Mouse (Mus musculus) heart, postnatal 36 days (tissue): ENCODE results near the gene Cep63. TPM values are rescaled to one million over a fixed set of nuclear protein-coding genes. Genes with fewer than 3 reads are reported as not detected.
A peak's percentile ranks its signal among the peaks of the same experiment; 100 is the strongest.

ENCODE experiments used
- DNase-seq, 2 experiments: peaks; one replicate each; pipeline ENCODE4 v3.0.0; 2021 to 2022
- intact Hi-C: fragments of 180-260 bp; cut with DNase I; formaldehyde crosslinking; loops from one replicate; pipeline ENCODE4 v1.15.1; 2025
- total RNA-seq, 2 experiments: library from RNA; stranded (reverse); gene quantifications; 2 replicates each; pipeline ENCODE4 v1.2.3; 2021

The Cep63 gene
- total RNA-seq, 2 experiments from 2014 or later: 53.0 to 53.1 TPM

DNA sequence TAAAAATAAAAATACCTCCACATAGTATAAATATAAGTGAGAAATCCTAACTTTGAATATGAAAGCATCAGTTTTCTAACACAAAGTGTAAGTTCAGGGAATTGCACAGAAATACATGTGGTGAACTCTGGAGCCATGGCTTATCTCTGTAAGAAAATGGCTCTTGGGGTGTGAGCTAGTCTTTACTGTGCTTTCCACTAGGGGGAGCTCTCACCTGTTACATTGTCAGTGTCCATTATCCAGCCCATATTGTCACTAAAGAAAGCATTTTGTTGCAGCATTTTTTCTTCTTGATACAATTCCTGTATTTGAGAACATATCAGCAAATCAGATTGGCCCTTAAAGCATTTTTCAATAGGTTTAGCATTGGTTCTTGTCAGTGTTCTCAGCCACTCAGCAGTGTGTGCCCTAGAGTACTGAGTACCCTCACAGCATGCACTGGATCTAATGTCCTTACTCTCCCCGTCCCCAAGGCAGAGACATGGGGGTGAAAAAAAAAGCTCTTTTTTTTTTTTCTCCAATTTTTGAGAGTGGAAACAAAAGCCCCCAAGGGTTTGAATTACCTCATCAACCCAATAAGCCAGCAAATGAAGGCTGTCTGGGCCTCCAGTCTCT lies 6.7 kb upstream of the Cep63 start:
- peak; percentile 46 to 59 for DNase-seq
- intact Hi-C loops: no loop called here

DNA sequence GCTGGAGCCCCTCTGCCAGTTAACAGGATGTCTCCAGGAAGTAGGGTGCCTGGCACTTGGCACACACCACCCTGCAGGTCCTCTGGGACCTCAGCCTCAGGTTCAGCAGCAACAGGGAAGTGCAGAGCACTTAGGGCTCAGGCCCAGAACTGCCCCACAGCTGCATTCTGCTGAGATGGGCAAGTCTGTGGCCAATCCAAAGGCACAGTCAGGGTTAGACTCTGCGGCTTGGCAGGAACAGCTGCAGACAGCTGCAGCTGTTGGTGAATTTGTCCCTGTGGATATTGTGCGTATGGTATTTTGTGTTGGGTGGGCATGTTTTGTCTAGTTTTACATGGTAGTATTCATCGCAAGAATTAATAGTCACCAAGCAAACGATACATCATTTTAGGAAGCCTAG lies 5.8 kb upstream of the Cep63 start:
- DNase-seq: no peak
- intact Hi-C loops: no loop called here

DNA sequence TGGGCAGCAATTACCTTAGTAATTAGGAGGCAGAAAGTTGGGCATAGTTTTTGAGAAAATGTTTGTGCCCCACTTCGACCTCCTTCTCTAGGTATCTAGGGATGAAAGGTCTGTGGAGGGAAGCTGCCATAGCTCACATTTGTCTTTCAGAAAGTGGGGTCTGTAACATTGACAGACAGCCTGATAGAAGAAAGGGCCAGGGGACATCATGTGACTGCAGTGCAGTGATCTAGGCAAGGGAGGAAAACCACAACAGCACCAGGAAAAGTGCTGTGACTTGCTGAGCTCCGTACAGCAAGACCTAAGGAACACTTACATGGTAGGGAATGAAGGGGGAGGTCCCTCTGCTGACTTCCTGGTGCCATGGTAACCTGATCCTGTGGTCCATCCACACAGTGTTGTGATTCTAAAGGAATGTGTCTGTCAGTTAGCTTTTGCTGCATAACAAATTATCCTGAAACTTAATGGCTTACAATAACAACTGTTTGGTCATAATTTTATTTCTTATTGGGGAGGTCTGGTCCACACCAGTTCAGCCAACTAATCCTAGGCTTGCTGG lies 5.3 kb upstream of the Cep63 start:
- intact Hi-C loops: no loop called here
- DNase-seq: no peak

GRCm38 (mm10) chr9:102629052-102629451 lies 2.7 kb upstream of the Cep63 start:
- intact Hi-C loops: loop anchor here (10.0 kb wide), 1 partner anchor 676 kb away; the partner anchor contains the start of genes 1300017J02Rik and Topbp1
- DNase-seq: no peak

- no peak for DNase-seq
- intact Hi-C loops: loop anchor here (2.0 to 10.0 kb wide), 2 partner anchors 207 to 677 kb away; partner anchors contain the start of genes 1300017J02Rik, Ryk and Topbp1
Observed at GRCm38 (mm10) chr9:102627442-102627841, 1.1 kb upstream of the Cep63 start.

- no peak for DNase-seq
- intact Hi-C loops: loop anchor here (2.0 to 10.0 kb wide), 2 partner anchors 208 to 678 kb away; partner anchors contain the start of genes 1300017J02Rik, Ryk and Topbp1
Observed at GRCm38 (mm10) chr9:102626839-102627225, 498 bp upstream of the Cep63 start.

GRCm38 (mm10) chr9:102625401-102625982 lies 842 bp downstream of the Cep63 start:
- intact Hi-C loops: loop anchor here (10.0 kb wide), 1 partner anchor 679 kb away; the partner anchor contains the start of genes 1300017J02Rik and Topbp1
- no peak for DNase-seq

DNA sequence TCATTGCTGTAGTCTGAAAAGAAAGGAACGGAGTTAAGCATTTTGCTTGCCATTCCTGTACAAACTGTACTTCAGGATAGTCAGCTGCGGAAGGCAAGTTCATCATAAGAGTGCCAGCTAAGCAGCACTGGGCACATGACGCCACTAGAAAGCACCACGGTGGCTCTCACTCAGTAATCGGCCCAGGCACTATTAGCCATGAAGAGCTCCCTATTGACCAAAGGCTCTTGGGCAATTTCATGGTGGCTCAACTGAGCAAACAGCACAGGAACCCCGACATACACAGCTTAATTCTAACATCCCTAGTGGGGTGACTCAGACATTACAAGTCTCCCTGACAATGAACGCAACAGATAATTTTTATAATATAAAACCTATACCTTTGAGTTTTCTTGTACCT lies 2.8 kb downstream of the Cep63 start:
- intact Hi-C loops: loop anchor here (10.0 kb wide), 1 partner anchor 681 kb away; the partner anchor contains the start of genes 1300017J02Rik and Topbp1
- no peak for DNase-seq

DNA sequence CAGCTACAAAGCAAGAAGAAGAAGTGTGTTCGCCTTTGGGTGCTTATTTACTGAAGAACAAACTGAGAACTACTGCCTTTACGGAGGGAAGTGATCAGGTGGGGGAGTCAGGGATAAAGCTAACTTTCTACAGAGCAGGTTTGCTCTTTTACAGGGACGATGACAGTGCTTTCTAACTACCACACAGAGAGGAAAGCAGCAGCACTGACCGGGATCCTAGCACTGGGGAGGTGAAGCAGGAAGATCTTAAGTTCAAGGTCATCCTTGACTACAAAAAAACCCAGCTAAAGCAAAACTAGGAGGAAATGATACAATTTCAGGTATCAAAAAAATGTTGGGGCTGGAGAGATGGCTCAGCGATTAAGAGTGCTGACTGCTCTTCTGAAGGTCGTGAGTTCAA lies 3.5 kb downstream of the Cep63 start:
- intact Hi-C loops: loop anchor here (10.0 kb wide), 1 partner anchor 682 kb away; the partner anchor contains the start of genes 1300017J02Rik and Topbp1
- no peak for DNase-seq

GRCm38 (mm10) chr9:102622192-102622857 lies 4.0 kb downstream of the Cep63 start:
- intact Hi-C loops: loop anchor here (10.0 kb wide), 1 partner anchor 682 kb away; the partner anchor contains the start of genes 1300017J02Rik and Topbp1
- DNase-seq: no peak

DNA sequence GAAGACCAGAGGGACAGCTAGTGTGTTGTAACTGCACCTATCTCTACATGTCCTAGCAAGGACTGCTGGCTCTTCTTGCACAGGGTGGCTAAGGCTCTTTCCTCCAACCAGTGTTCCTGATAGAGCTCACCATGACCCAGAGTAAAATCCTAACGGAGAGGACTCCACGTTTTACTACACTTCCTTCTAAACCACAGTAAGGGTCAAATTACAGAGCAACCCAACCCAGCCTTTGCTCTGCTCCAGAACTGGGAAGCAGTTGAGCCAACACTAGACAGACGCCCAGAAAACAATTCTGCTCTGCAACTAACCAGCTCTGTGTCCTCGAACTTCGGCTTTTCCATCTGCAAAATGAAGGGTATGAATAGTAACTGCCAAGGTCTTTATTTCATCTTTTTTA lies 4.9 kb downstream of the Cep63 start:
- intact Hi-C loops: loop anchor here (10.0 kb wide), 1 partner anchor 683 kb away; the partner anchor contains the start of genes 1300017J02Rik and Topbp1
- DNase-seq: no peak

DNA sequence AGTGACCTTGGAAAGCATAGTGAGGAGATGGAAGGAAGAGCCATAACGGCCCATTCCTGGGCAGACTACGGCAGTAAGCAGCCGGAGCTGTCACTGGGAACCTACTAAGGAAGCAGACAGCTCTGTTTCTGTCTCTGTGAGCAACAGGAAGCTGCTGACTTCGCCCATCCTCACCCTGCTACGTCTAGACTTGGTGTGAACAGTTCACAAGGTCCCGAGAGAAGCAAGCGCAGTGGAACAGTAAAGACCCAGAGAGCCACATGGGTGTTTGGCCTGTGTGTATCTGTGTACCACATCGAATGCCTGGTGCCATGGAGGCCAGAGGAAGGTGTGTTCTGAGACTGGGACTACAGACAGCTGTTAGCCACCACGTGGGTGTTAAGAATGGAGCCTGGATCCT lies 10.1 kb downstream of the Cep63 start:
- intact Hi-C loops: no loop called here
- no peak for DNase-seq

- DNase-seq: no peak
- intact Hi-C loops: no loop called here
Observed at GRCm38 (mm10) chr9:102615071-102615470, 11.3 kb downstream of the Cep63 start.

DNA sequence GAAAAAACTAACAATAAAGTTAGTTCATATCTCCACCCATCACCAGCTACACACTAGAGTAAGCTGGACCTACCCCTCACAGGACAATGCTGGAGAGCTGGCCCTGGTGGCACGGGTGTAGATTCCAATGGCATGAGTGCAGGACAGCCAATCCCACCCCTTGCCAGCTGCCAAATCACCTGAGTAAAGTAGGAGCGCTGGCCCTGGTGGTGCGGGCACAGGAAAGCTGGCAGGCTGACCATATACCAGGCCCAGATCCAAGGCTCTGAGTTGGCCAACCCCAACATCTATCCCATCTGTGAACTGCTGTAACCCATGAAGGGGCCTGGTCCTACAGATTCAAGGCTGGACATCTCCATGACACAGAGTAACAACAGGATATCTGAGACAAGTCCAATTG lies 17.1 kb downstream of the Cep63 start:
- intact Hi-C loops: no loop called here
- DNase-seq: peak in 1 of 2 experiments; percentile 29

DNA sequence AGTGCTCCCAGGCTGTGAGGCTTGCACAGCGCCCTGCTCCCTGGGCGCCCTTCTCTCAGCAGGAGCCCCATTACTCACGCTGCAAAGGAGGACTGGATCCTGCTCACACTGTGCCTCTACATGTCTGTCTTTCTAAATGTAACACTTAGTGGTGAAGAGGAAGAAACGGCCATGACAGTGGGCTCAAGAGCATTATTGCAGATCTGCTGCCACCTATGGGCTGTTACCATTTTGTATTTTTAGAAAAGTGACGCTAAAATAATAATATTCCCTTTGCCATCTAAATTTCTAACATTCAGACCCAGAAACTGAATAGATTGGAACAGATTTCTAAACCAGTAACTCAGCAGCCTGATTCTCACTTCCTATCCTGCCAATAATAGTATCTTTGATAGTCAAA lies 18.9 kb downstream of the Cep63 start:
- intact Hi-C loops: no loop called here
- DNase-seq: no peak

GRCm38 (mm10) chr9:102605162-102605561 lies 21.2 kb downstream of the Cep63 start:
- DNase-seq: no peak
- intact Hi-C loops: no loop called here

- intact Hi-C loops: no loop called here
- DNase-seq: no peak
Observed at GRCm38 (mm10) chr9:102601666-102602065, 24.7 kb downstream of the Cep63 start.

- DNase-seq: no peak
Observed at GRCm38 (mm10) chr9:102601187-102601586, 25.1 kb downstream of the Cep63 start.

DNA sequence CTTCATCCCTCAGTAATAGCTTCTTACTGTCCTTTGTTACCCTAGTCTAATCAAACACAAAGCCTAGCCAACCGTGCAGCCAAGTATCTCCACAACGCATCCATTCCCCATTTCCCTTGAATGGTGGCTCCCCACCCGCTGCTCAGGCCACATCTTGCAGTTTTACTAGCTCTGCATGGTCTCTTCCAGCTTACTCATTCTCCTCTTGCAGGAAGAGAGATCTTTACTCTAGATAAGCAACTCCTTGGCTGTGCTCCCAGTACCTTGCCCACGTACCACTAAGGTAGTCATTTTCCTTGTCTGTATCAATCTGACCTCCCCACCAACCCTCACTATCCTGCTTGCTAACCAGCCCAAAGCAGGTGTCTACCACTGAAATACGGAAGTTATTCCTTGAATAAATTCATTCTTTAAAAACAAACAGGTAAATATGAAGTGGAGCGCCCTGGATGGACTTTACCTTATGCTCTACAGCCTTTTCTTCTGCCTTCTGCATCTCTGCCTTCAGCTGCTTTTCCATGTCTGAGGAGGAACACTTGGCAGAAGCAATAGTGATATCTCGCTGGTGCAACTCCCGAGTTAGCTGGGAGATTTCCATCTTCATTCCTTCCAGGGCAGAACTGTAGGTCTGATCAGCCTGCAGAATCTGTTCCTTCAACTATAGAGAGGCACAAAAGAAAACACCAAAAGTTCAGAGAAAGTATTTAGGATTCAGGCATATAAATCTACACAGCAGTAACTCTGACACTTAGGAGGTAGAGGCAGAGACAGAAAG lies 30.5 kb downstream of the Cep63 start:
- no peak for DNase-seq
- intact Hi-C loops: no loop called here

More at GRCm38 (mm10) chr9:102601187-102601586, 25.1 kb downstream of the Cep63 start:
- intact Hi-C loops: no loop called here
